Mouse (Mus musculus): ENCODE measurements at regions not wholly inside any gene's neighbourhood (a gene's known extent, or its start where the extent isn't known, plus 50 kb on each side); places are given as distances from the start of the nearest gene placed in this dataset.

- no peak for TF ChIP-seq CTCF (IDR thresholded peaks at IDR 0.05; ENCODE audit: extremely low read depth, insufficient read depth, insufficient read length, insufficient replicate concordance)
- TF ChIP-seq POLR2A (IDR thresholded peaks at IDR 0.05; ENCODE audit: low read depth, low read length): no peak
Measured at GRCm38 (mm10) chr8:89759531-89759930, 588.6 kb downstream of the Tox3 start.
